Mouse (Mus musculus) left cerebral cortex, adult 9 months (tissue): ENCODE results near the gene Itga1.

Experiments used
- DNase-seq, 2 experiments: peaks; one replicate each; pipeline ENCODE4 v3.0.0; 2022; ENCODE audit warnings: low spot score in 2 of 2

The Itga1 gene

GRCm38 (mm10) chr13:115099381-115099780, 2.4 kb downstream of the Itga1 start:
- DNase-seq, result no peak

- DNase-seq, result no peak
These were observed 3.5 kb downstream of the Itga1 start for GRCm38 (mm10) chr13:115098227-115098626.

GRCm38 (mm10) chr13:115096965-115097364, 4.8 kb downstream of the Itga1 start:
- no peak for DNase-seq

GRCm38 (mm10) chr13:115096216-115096615, 5.5 kb downstream of the Itga1 start:
- DNase-seq, result no peak

- DNase-seq, result no peak
These were observed 6.4 kb downstream of the Itga1 start for GRCm38 (mm10) chr13:115095392-115095791.

GRCm38 (mm10) chr13:115091511-115091910, 10.3 kb downstream of the Itga1 start:
- no peak for DNase-seq

GRCm38 (mm10) chr13:115090977-115091445, 10.8 kb downstream of the Itga1 start:
- no peak for DNase-seq

- DNase-seq, result peak; percentile 87 to 95
These were observed 11.4 kb downstream of the Itga1 start, which contains the start of gene Pelo for GRCm38 (mm10) chr13:115090069-115090976. Gene Pelo, minus strand, starts transcription at chr13:115090186.

GRCm38 (mm10) chr13:115089395-115090025, 12.3 kb downstream of the Itga1 start:
- DNase-seq, result peak in 1 of 2 experiments; percentile 17

GRCm38 (mm10) chr13:115089020-115089394, 12.8 kb downstream of the Itga1 start:
- no peak for DNase-seq

- no peak for DNase-seq
These were observed 15.8 kb downstream of the Itga1 start for GRCm38 (mm10) chr13:115085974-115086373.

- DNase-seq, result no peak
These were observed 19.4 kb downstream of the Itga1 start for GRCm38 (mm10) chr13:115082339-115082738.

- DNase-seq, result no peak
These were observed 21.7 kb downstream of the Itga1 start for GRCm38 (mm10) chr13:115079996-115080585.

- no peak for DNase-seq
These were observed 22.6 kb downstream of the Itga1 start for GRCm38 (mm10) chr13:115078997-115079685.

GRCm38 (mm10) chr13:115077346-115078134, 24.2 kb downstream of the Itga1 start:
- no peak for DNase-seq

GRCm38 (mm10) chr13:115072386-115072785, 29.4 kb downstream of the Itga1 start:
- DNase-seq, result no peak

- DNase-seq, result no peak
These were observed 30.3 kb downstream of the Itga1 start for GRCm38 (mm10) chr13:115071431-115071830.

GRCm38 (mm10) chr13:115067968-115068330, 33.8 kb downstream of the Itga1 start:
- no peak for DNase-seq

- DNase-seq, result no peak
These were observed 34.3 kb downstream of the Itga1 start for GRCm38 (mm10) chr13:115067324-115067967.

- DNase-seq, result no peak
These were observed 44.2 kb downstream of the Itga1 start for GRCm38 (mm10) chr13:115057555-115057954.

- DNase-seq, result no peak
These were observed 47.0 kb downstream of the Itga1 start for GRCm38 (mm10) chr13:115054783-115055182.
